Mouse (Mus musculus) G1E-ER4 (cell line): ENCODE measurements around the gene Thbs3. TPM values are rescaled to one million over a fixed set of nuclear protein-coding genes. Genes with fewer than 3 reads are reported as not detected.

Experiments
- GATA1 ChIP-seq: IDR thresholded peaks from one replicate; pipeline ENCODE4 v1.8.0; 2012; ENCODE audit warnings: low read length, inconsistent platforms
- polyA plus RNA-seq: library from polyadenylated mRNA; stranded (reverse); fragments of >175 nt; gene quantifications from 2 replicates; pipeline ENCODE4 v1.2.3, GENCODE M21; 2012

Thbs3 gene
- polyA plus RNA-seq, 1 experiment = 0.37 TPM

- TF ChIP-seq GATA1 = no peak
These were observed 27.1 kb upstream of the Thbs3 start for GRCm38 (mm10) chr3:89187690-89188477.

GRCm38 (mm10) chr3:89188478-89188875, 26.5 kb upstream of the Thbs3 start:
- no peak for TF ChIP-seq GATA1

GRCm38 (mm10) chr3:89190436-89190835, 24.5 kb upstream of the Thbs3 start:
- TF ChIP-seq GATA1 = no peak

GRCm38 (mm10) chr3:89193351-89193750, 21.6 kb upstream of the Thbs3 start:
- no peak for TF ChIP-seq GATA1

GRCm38 (mm10) chr3:89193853-89194252, 21.1 kb upstream of the Thbs3 start:
- no peak for TF ChIP-seq GATA1

- TF ChIP-seq GATA1 = no peak
These were observed 18.8 kb upstream of the Thbs3 start for GRCm38 (mm10) chr3:89195979-89196877.

- no peak for TF ChIP-seq GATA1
These were observed 15.1 kb upstream of the Thbs3 start for GRCm38 (mm10) chr3:89199839-89200238.

- no peak for TF ChIP-seq GATA1
These were observed 12.5 kb upstream of the Thbs3 start, which contains the start of gene Gba for GRCm38 (mm10) chr3:89202253-89203141. Gene Gba (plus strand): TSS chr3:89202928.

GRCm38 (mm10) chr3:89203142-89203514, 11.9 kb upstream of the Thbs3 start:
- TF ChIP-seq GATA1 = no peak

GRCm38 (mm10) chr3:89206079-89206478, 8.9 kb upstream of the Thbs3 start:
- no peak for TF ChIP-seq GATA1

GRCm38 (mm10) chr3:89206695-89207094, 8.3 kb upstream of the Thbs3 start:
- TF ChIP-seq GATA1 = no peak

GRCm38 (mm10) chr3:89208075-89208657, 6.8 kb upstream of the Thbs3 start:
- TF ChIP-seq GATA1 = no peak

GRCm38 (mm10) chr3:89208736-89209135, 6.2 kb upstream of the Thbs3 start:
- TF ChIP-seq GATA1 = no peak

- no peak for TF ChIP-seq GATA1
These were observed 5.2 kb upstream of the Thbs3 start for GRCm38 (mm10) chr3:89209731-89210130.

- TF ChIP-seq GATA1 = no peak
These were observed 4.8 kb upstream of the Thbs3 start for GRCm38 (mm10) chr3:89210162-89210561.
